Mouse (Mus musculus) ES-E14 (cell line): Measurements from ENCODE around the gene Heatr4. TPM values are rescaled to one million over a fixed set of nuclear protein-coding genes. Genes with fewer than 3 reads are reported as not detected.

ENCODE experiments used
- DNase-seq: peaks from one replicate; pipeline ENCODE4 v3.0.0-alpha.2; 2013; ENCODE audit warnings: low read depth, low spot score
- H3K27ac ChIP-seq: 2 replicates; pipeline ENCODE4 v1.5.1; 2012; ENCODE audit warnings: low read depth, mild to moderate bottlenecking, low read length, moderate library complexity, mixed read lengths; ENCODE audit not compliant: poor library complexity, insufficient read depth, severe bottlenecking
- H3K36me3 ChIP-seq: 2 replicates; pipeline ENCODE4 v1.6.1; 2012; ENCODE audit warnings: mild to moderate bottlenecking, low read length, moderate library complexity, mixed read lengths; ENCODE audit not compliant: control insufficient read depth, poor library complexity, insufficient read depth, severe bottlenecking
- H3K4me1 ChIP-seq, 2 experiments: fragments of 150-350 bp in 1 of 2; sonication (generic) in 1 of 2; 2 replicates each; pipeline ENCODE4 v1.6.1; 2012; ENCODE audit warnings: low read length in 2 of 2, mild to moderate bottlenecking in 1 of 2, mixed read lengths in 1 of 2; ENCODE audit not compliant: control insufficient read depth in 2 of 2, insufficient read depth in 2 of 2, poor library complexity in 1 of 2
- H3K4me3 ChIP-seq, 2 experiments: fragments of 150-350 bp in 1 of 2; sonication (generic) in 1 of 2; 2 replicates each; pipeline ENCODE4 v1.5.1; 2012; ENCODE audit warnings: low read length in 2 of 2, low read depth in 1 of 2, mild to moderate bottlenecking in 1 of 2, mixed read lengths in 1 of 2; ENCODE audit not compliant: insufficient read depth in 1 of 2, poor library complexity in 1 of 2, severe bottlenecking in 1 of 2
- H3K9ac ChIP-seq: 2 replicates; pipeline ENCODE4 v1.6.1; 2012; ENCODE audit warnings: low read depth, mild to moderate bottlenecking, low read length, mixed read lengths; ENCODE audit not compliant: poor library complexity, insufficient read depth, severe bottlenecking
- H3K9me3 ChIP-seq: fragments of 150-350 bp; sonication (generic); 2 replicates; pipeline ENCODE4 v1.6.1; 2012; ENCODE audit warnings: low read depth, mild to moderate bottlenecking, low read length; ENCODE audit not compliant: control insufficient read depth, insufficient read depth
- CHD2 ChIP-seq: IDR thresholded peaks from 2 replicates; pipeline ENCODE4 v1.6.1; 2014; ENCODE audit warnings: mild to moderate bottlenecking, low read depth, low read length, inconsistent platforms
- HCFC1 ChIP-seq: IDR thresholded peaks from 2 replicates; pipeline ENCODE4 v1.6.1; 2012; ENCODE audit warnings: low read length, inconsistent platforms, borderline replicate concordance; ENCODE audit not compliant: insufficient read depth
- MAFK ChIP-seq: IDR thresholded peaks from 2 replicates; pipeline ENCODE4 v1.6.1; 2014; ENCODE audit warnings: mild to moderate bottlenecking, low read depth, low read length, inconsistent platforms; ENCODE audit not compliant: insufficient read depth
- ZC3H11A ChIP-seq: IDR thresholded peaks from 2 replicates; pipeline ENCODE4 v1.6.1; 2012; ENCODE audit warnings: low read depth, mild to moderate bottlenecking, inconsistent platforms, low read length, borderline replicate concordance
- ZNF384 ChIP-seq: IDR thresholded peaks from 2 replicates; pipeline ENCODE4 v1.6.1; 2012; ENCODE audit warnings: low read depth, low read length, inconsistent platforms
- in situ Hi-C, 2 experiments: fragments of 600-800 bp; cut with MboI; formaldehyde crosslinking; loops; one replicate each; pipeline ENCODE4 v1.15.1; 2025; ENCODE audit warnings: low sequenced_read_pairs in 2 of 2, inconsistent platforms in 1 of 2; ENCODE audit not compliant: unreplicated experiment in 2 of 2
- total RNA-seq: library from RNA; depleted of rRNA; stranded (reverse); fragments of 300-350 nt; gene quantifications from 2 replicates; pipeline ENCODE4 v1.2.3, GENCODE M21; 2012

Heatr4 gene
- total RNA-seq, 1 experiment, result not detected

DNA sequence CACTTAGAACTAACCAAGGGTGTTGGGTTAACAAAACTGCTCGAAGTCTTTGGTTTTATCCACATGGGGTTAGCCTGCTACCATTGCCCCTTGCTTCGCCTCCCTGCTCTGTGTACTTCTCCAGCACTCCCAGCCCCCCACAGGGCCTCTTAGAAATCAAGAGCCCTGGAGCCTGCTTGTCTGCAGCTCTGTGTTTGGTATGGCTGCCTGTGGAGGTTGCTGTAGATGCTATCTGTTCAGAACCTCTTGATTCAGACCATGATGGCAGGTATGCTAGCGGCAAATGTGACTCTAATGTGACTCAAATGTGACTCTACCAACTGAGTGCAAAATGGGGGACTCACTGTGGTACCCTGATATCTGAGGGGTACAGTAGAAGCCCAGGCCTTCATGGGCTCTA lies 60.3 kb downstream of the Heatr4 start:
- no peak for TF ChIP-seq ZNF384
- TF ChIP-seq HCFC1, result no peak
- TF ChIP-seq CHD2, result no peak
- TF ChIP-seq ZC3H11A, result no peak
- TF ChIP-seq MAFK, result no peak
- H3K9me3 ChIP-seq, result no peaks in the 10 kb centered on the region
- no peaks in the 10 kb centered on the region for H3K36me3 ChIP-seq
- no peak overlapping the region for H3K4me3 ChIP-seq
- H3K4me1 ChIP-seq, result no peaks in the 10 kb centered on the region; a peak in 2 of 4 replicates
- in situ Hi-C loops, result no loop called here
- H3K9ac ChIP-seq, result no peak overlapping the region
- no peak for DNase-seq
- no peak overlapping the region for H3K27ac ChIP-seq

DNA sequence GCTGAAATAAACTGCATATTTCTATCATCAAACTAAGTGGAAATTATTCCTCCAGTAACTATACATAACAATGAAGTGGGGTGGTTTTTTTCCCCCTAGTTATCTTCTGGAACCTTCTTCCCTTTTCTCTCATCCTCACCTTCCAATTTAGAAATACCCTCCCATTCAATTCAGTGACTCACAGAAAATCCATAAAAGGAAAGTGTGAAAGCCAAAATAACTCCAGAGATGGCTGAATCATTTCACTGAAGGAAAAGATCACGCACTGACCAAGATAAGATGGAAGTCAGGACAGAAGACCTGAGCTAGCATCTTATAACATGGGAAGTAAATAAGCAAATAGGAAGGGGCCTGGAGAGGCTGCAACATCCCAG lies 61.2 kb downstream of the Heatr4 start:
- DNase-seq, result no peak
- H3K27ac ChIP-seq, result no peak overlapping the region
- H3K4me1 ChIP-seq, result no peaks in the 10 kb centered on the region; a peak in 2 of 4 replicates
- H3K4me3 ChIP-seq, result no peak overlapping the region
- H3K9me3 ChIP-seq, result no peaks in the 10 kb centered on the region
- H3K9ac ChIP-seq, result no peak overlapping the region
- no peak for TF ChIP-seq ZNF384
- TF ChIP-seq ZC3H11A, result no peak
- TF ChIP-seq CHD2, result no peak
- no peak for TF ChIP-seq MAFK
- no peak for TF ChIP-seq HCFC1
- in situ Hi-C loops, result no loop called here
- H3K36me3 ChIP-seq, result no peaks in the 10 kb centered on the region

DNA sequence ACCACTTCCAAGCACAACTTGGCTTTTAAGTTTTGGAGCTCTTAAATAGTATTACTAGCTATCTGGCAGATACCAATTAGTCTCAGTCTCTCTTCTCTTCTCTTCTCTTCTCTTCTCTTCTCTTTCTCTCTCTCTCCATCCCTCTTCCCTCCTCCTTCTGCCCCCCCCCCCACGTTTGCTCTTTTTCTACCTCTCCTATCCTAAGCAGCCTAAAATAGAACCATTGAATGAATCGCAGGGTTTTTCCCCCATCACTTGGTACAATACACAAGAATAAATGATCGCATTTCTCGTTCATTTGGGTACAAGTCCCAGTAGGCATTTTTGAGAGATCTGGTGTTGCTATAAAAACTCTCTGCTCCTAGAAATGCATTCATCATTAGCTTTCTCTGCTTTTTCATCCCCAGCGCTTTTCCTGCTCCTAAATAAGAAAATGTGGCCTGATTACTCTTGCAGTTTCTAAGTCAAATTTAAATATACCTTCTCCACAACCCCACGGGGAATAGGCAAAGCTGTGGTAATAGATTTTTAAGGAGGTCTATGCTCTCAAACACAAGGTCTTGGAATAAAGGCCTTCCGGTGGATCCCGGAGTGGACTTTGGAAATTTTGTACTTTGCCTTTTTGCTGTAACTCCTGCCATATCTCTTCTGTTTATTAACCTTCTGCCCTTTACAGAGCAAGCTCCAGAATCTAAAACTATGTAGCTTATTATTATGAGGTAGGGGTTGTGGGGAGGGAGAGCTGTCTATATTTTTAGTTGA lies 61.7 kb downstream of the Heatr4 start:
- TF ChIP-seq ZNF384 (no peak), MAFK (no peak), CHD2 (no peak), ZC3H11A (no peak), HCFC1 (no peak)
- Histone ChIP-seq H3K9ac (no peak overlapping the region; the same call in 1 of the 2 replicates), H3K9me3 (no peaks in the 10 kb centered on the region), H3K36me3 (no peaks in the 10 kb centered on the region), H3K4me3 (peak overlapping the region; percentile 73 to 77; a peak in 3 of 4 replicates), H3K4me1 (no peaks in the 10 kb centered on the region; a peak in 2 of 4 replicates), H3K27ac (no peak overlapping the region; the same call in 1 of the 2 replicates)
- in situ Hi-C loops, result no loop called here
- no peak for DNase-seq

DNA sequence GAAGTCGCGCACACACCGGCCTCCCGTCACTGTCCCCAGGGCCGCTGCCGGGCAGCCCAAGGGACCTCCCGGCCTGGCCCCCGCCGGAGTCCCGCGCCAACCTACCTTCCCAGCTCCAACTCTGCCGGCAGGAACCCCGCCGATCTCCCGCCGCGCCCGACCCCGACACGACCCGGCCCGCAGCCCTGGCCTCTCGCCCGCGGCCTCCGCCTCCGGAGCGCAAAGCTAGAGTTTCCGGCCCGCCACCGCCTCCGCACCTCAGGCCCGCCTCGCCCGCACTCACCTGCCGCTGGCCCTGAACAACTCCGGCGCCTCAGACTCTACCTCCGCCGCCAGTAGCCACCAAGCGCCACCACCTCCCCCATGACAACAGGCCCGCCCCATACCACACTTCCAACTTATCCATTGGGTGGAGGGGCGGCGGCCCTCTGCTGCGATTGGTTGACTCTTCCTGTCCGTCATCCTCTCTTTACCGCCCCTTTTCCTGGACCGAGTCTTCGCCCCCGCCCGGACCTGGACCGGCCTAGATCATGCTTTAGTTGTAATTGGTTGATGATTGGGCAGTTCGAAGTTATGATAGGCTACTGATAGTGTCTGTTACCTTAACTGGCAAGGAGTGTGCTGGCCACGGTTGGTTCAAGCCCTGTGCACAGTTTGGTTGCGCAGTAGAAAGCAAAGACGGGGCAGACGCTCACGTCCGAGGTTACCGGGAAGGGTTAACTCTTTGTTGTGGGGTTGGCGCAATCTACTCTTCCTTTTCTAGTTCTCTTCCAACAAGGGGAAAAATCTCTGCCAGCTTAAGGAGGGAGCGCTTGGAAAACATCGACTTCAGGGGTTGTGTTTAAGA lies 62.9 kb downstream of the Heatr4 start, which contains the start of gene Numb:
Gene Numb, minus strand, starts transcription at position 400 of the 847 bp plus-strand sequence.
- H3K9ac ChIP-seq, result peak within 1 kb of the TSS; percentile 81
- H3K27ac ChIP-seq, result peak within 1 kb of the TSS; percentile 23
- peak within 1 kb of the TSS; percentile 80 to 95 for H3K4me3 ChIP-seq
- peak; percentile 98 for DNase-seq
- no peak for TF ChIP-seq MAFK
- peak; percentile 93 for TF ChIP-seq CHD2
- H3K36me3 ChIP-seq, result 0 out of 2 replicates have a peak, but pooled peaks cover 2% of the 10 kb centered on the region
- no peaks in the 10 kb centered on the region; a peak in 2 of 4 replicates for H3K4me1 ChIP-seq
- H3K9me3 ChIP-seq, result no peaks in the 10 kb centered on the region
- in situ Hi-C loops, result no loop called here
